Comparison of ENCODE assay signal across 8 mouse cellular contexts in genomic region chr7:43443917-43444293, GRCm38 (mm10). TPM values are rescaled to one million over a fixed set of nuclear protein-coding genes. Genes with fewer than 3 reads are reported as not detected.
DNase-seq lines count a peak whose midpoint lies in the region; ATAC-seq and TF ChIP-seq lines count a peak whose summit lies in the region.

TSS of gene Etfb (plus strand) at chr7:43444083.
TSS of gene Gm45233 (plus strand) at chr7:43444128.

- peak within 1 kb of the TSS; percentile 68 to 85 for H3K4me3 ChIP-seq in ES-E14 (ENCODE audit: insufficient read depth in 1 of 2, low read depth in 1 of 2, low read length in 2 of 2, poor library complexity in 1 of 2, severe bottlenecking in 1 of 2)
- H3K4me3 ChIP-seq in forebrain, embryonic 15.5 days = peak within 1 kb of the TSS; percentile 61
- H3K4me3 ChIP-seq in lung, adult 2 months (replicated peaks; ENCODE audit: extremely low read depth, low read depth, low read length) = peak within 1 kb of the TSS; percentile 97

- no peaks in the 10 kb centered on the region for H3K36me3 ChIP-seq in ES-E14 (ENCODE audit: control insufficient read depth, insufficient read depth, low read length, poor library complexity, severe bottlenecking)
- no peaks in the 10 kb centered on the region for H3K36me3 ChIP-seq in forebrain, embryonic 15.5 days

- intact Hi-C loops in heart, postnatal 25 days (cut with DNase I) = loop anchor here (2.0 to 5.0 kb wide), 2 partner anchors 21 to 132 kb away; partner anchors contain the start of gene Zfp715

- peak; percentile 97 for ATAC-seq in forebrain, embryonic 15.5 days (replicated peaks)
- peak; percentile 90 for ATAC-seq in neutrophil, adult 5-6 weeks (ENCODE audit: extremely low read depth, insufficient number of reproducible peaks, low FRiP score, poor library complexity, severe bottlenecking)

- in situ Hi-C loops in ES-E14 (cut with MboI; ENCODE audit: low sequenced_read_pairs in 2 of 2, unreplicated experiment in 2 of 2) = no loop called here

- peak within 1 kb of the TSS; percentile 46; the same call in 1 of the 2 replicates for H3K27ac ChIP-seq in ES-E14 (ENCODE audit: insufficient read depth, low read depth, low read length, poor library complexity, severe bottlenecking)
- peak within 1 kb of the TSS; percentile 90 for H3K27ac ChIP-seq in forebrain, embryonic 15.5 days (replicated peaks)

- no peak for TF ChIP-seq CTCF in lung, adult 2 months (IDR thresholded peaks at IDR 0.05; ENCODE audit: insufficient read depth, low read length)

- TF ChIP-seq POLR2A in lung, adult 2 months (IDR thresholded peaks at IDR 0.05; ENCODE audit: borderline replicate concordance, extremely low read depth, low read depth, low read length) = peak; percentile 96; the same call in 1 of the 2 replicates

- peak within 1 kb of the TSS; percentile 79 for H3K4me2 ChIP-seq in forebrain, embryonic 15.5 days (replicated peaks)

- peaks cover 0 to 6% of the 10 kb centered on the region in 2 experiments; a peak in 3 of 4 replicates for H3K4me1 ChIP-seq in ES-E14 (ENCODE audit: control insufficient read depth in 2 of 2, insufficient read depth in 2 of 2, low read length in 2 of 2, poor library complexity in 1 of 2)
- peaks cover 23% of the 10 kb centered on the region for H3K4me1 ChIP-seq in forebrain, embryonic 15.5 days
- H3K4me1 ChIP-seq in lung, adult 2 months (ENCODE audit: control insufficient read depth, insufficient read depth, low read length) = no peaks in the 10 kb centered on the region; the same call in 1 of the 2 replicates

- H3K27me3 ChIP-seq in forebrain, embryonic 15.5 days = no peaks in the 10 kb centered on the region

- no peaks in the 10 kb centered on the region for H3K9me3 ChIP-seq in ES-E14 (ENCODE audit: control insufficient read depth, insufficient read depth, low read depth, low read length)
- no peaks in the 10 kb centered on the region for H3K9me3 ChIP-seq in forebrain, embryonic 15.5 days

- H3K9ac ChIP-seq in ES-E14 (ENCODE audit: insufficient read depth, low read depth, low read length, poor library complexity, severe bottlenecking) = peak within 1 kb of the TSS; percentile 81
- peak within 1 kb of the TSS; percentile 56 for H3K9ac ChIP-seq in forebrain, embryonic 15.5 days (replicated peaks)

- DNase-seq in ES-E14 (ENCODE audit: low read depth, low spot score) = peak; percentile 94
- peak; percentile 96 for DNase-seq in cerebellum, adult 11-12 months
- peak; percentile 97 for DNase-seq in heart, postnatal 25 days (ENCODE audit: low spot score)
- DNase-seq in layer of hippocampus, adult 18-20 months (ENCODE audit: low spot score in 2 of 2) = peak; percentile 93 to 96
- peak; percentile 86 for DNase-seq in lung, adult 2 months
- peak; percentile 88 to 92 for DNase-seq in thymus, adult 18-20 months

- 0% methylated on average over 27 of the region's 27 CpGs for WGBS in forebrain, embryonic 15.5 days
- WGBS in lung, adult 2 months = 1% methylated on average over 27 of the region's 27 CpGs

TF ChIP-seq in ES-E14, 5 proteins besides CTCF, POLR2A, EP300 and RAD21:
- TF ChIP-seq MAFK (IDR thresholded peaks at IDR 0.05; ENCODE audit: insufficient read depth, low read depth, low read length) (no peak), ZNF384 (IDR thresholded peaks at IDR 0.05; ENCODE audit: low read depth, low read length) (no peak), CHD2 (IDR thresholded peaks at IDR 0.05; ENCODE audit: low read depth, low read length) (peak; percentile 58; the same call in 1 of the 2 replicates), HCFC1 (IDR thresholded peaks at IDR 0.05; ENCODE audit: borderline replicate concordance, insufficient read depth, low read length) (no peak), ZC3H11A (IDR thresholded peaks at IDR 0.05; ENCODE audit: borderline replicate concordance, low read depth, low read length) (no peak)
TF ChIP-seq in ES-E14: peak in this region for 1.

RNA-seq across cellular contexts. Expression of gene Etfb, which starts in this region (rescaled TPM):
- 126 and 134 TPM in 2 replicates for total RNA-seq in ES-E14 (2012; rRNA removed)
- 131 and 136 TPM in 2 replicates for polyA plus RNA-seq in forebrain, embryonic 15.5 days (2015; fragmentation: Nextera tagmentation; extraction: Ambion mirVana)
- 1,000 to 10,000 TPM; 1,293 to 1,340 TPM for total RNA-seq in heart, postnatal 25 days (2021)
- total RNA-seq in layer of hippocampus, adult 18-20 months (2021) = 10 to 100 TPM; 72.8 to 74.5 TPM
- polyA plus RNA-seq in lung, adult 2 months (2012; rRNA removed) = 71.4 and 105 TPM in 2 replicates
- total RNA-seq in neutrophil, adult 5-6 weeks (2017) = 36.3 and 42.4 TPM in 2 replicates

RNA-seq across cellular contexts. Expression of gene Gm45233, which starts in this region (rescaled TPM):
- not detected in 2 replicates for total RNA-seq in ES-E14 (2012; rRNA removed)
- not detected in 2 replicates for polyA plus RNA-seq in forebrain, embryonic 15.5 days (2015; fragmentation: Nextera tagmentation; extraction: Ambion mirVana)
- under 1 TPM; 0.39 to 0.61 TPM for total RNA-seq in heart, postnatal 25 days (2021)
- 1 to 10 TPM in 1 of 2 experiments, under 1 TPM in 1; 0.82 to 1.1 TPM for total RNA-seq in layer of hippocampus, adult 18-20 months (2021)
- polyA plus RNA-seq in lung, adult 2 months (2012; rRNA removed) = 1.2 and 1.5 TPM in 2 replicates
- not detected in 2 replicates for total RNA-seq in neutrophil, adult 5-6 weeks (2017)

Comparison
In these comparisons a context has a peak if more than half of its experiments do, and no peak if none do; other contexts are left out.
1. Peak in every context shown above with its lines: DNase-seq, ATAC-seq, H3K4me3 ChIP-seq and H3K27ac ChIP-seq.